Mouse (Mus musculus): ENCODE measurements around the gene Slc51a. TPM values are rescaled to one million over a fixed set of nuclear protein-coding genes. Genes with fewer than 3 reads are reported as not detected.

Gene Slc51a
- not detected for total RNA-seq (2021)
- long read RNA-seq, experiment 1, result 0 reads
- long read RNA-seq, experiment 2, result 0 reads

GRCm38 (mm10) chr16:32487234-32488111 lies at the start of gene Slc51a:
Gene Slc51a, minus strand, starts transcription at chr16:32487879.
- intact Hi-C loops (cut with DNase I), result no loop called here
- DNase-seq, result no peak
- TF ChIP-seq CTCF (IDR thresholded peaks at IDR 0.05), result no peak
- H3K4me3 ChIP-seq, result no peak within 1 kb of the TSS
- H3K27ac ChIP-seq, result no peak within 1 kb of the TSS

GRCm38 (mm10) chr16:32535157-32535751 lies 47.6 kb upstream of the Slc51a start:
- TF ChIP-seq CTCF (IDR thresholded peaks at IDR 0.05), result peak; percentile 45
- intact Hi-C loops (cut with DNase I), result no loop called here
- peak overlapping the region; percentile 77 for H3K27ac ChIP-seq
- DNase-seq, result peak; percentile 70
- H3K4me3 ChIP-seq, result peak overlapping the region; percentile 52

GRCm38 (mm10) chr16:32532878-32533826 lies 45.5 kb upstream of the Slc51a start:
- no peak overlapping the region for H3K4me3 ChIP-seq
- no peak for DNase-seq
- no peak overlapping the region for H3K27ac ChIP-seq
- intact Hi-C loops (cut with DNase I), result no loop called here
- TF ChIP-seq CTCF (IDR thresholded peaks at IDR 0.05), result no peak

GRCm38 (mm10) chr16:32526906-32527305 lies 39.2 kb upstream of the Slc51a start:
- peak overlapping the region; percentile 72 for H3K27ac ChIP-seq
- no peak overlapping the region for H3K4me3 ChIP-seq
- peak; percentile 77 for DNase-seq
- intact Hi-C loops (cut with DNase I), result loop anchor here (5.0 kb wide), 1 partner anchor 65 kb away; no protein-coding TSS in a partner anchor
- TF ChIP-seq CTCF (IDR thresholded peaks at IDR 0.05), result no peak

GRCm38 (mm10) chr16:32524244-32524615 lies 36.6 kb upstream of the Slc51a start:
- Histone ChIP-seq H3K27ac (peak overlapping the region; percentile 87), H3K4me3 (no peak overlapping the region)
- intact Hi-C loops (cut with DNase I), result loop anchor here (2.0 kb wide), 1 partner anchor 85 kb away; the partner anchor contains the start of gene Tfrc
- DNase-seq, result no peak
- no peak for TF ChIP-seq CTCF (IDR thresholded peaks at IDR 0.05)

GRCm38 (mm10) chr16:32523462-32524243 lies 36.0 kb upstream of the Slc51a start:
- DNase-seq, result peak; percentile 90
- intact Hi-C loops (cut with DNase I), result loop anchor here (2.0 kb wide), 1 partner anchor 85 kb away; the partner anchor contains the start of gene Tfrc
- no peak for TF ChIP-seq CTCF (IDR thresholded peaks at IDR 0.05)
- Histone ChIP-seq H3K4me3 (no peak overlapping the region), H3K27ac (peak overlapping the region; percentile 87)

GRCm38 (mm10) chr16:32522578-32523194 lies 35.0 kb upstream of the Slc51a start:
- DNase-seq, result peak; percentile 60

GRCm38 (mm10) chr16:32520372-32520748 lies 32.7 kb upstream of the Slc51a start:
- H3K4me3 ChIP-seq, result no peak overlapping the region
- no peak for TF ChIP-seq CTCF (IDR thresholded peaks at IDR 0.05)
- peak; percentile 54 for DNase-seq
- intact Hi-C loops (cut with DNase I), result no loop called here
- peak overlapping the region; percentile 29 for H3K27ac ChIP-seq

More at GRCm38 (mm10) chr16:32522578-32523194, 35.0 kb upstream of the Slc51a start:
- Histone ChIP-seq H3K27ac (peak overlapping the region; percentile 87), H3K4me3 (no peak overlapping the region)
- intact Hi-C loops (cut with DNase I), result no loop called here
- peak; percentile 10; the same call in 1 of the 2 replicates for TF ChIP-seq CTCF (IDR thresholded peaks at IDR 0.05)

- intact Hi-C loops (cut with DNase I), result no loop called here
- DNase-seq, result no peak
- no peak for TF ChIP-seq CTCF (IDR thresholded peaks at IDR 0.05)
- Histone ChIP-seq H3K27ac (peak overlapping the region; percentile 29), H3K4me3 (no peak overlapping the region)
Measured at GRCm38 (mm10) chr16:32519656-32520371, 32.1 kb upstream of the Slc51a start.

- Histone ChIP-seq H3K27ac (no peak overlapping the region), H3K4me3 (no peak overlapping the region)
- DNase-seq, result no peak
- intact Hi-C loops (cut with DNase I), result no loop called here
- no peak for TF ChIP-seq CTCF (IDR thresholded peaks at IDR 0.05)
Measured at GRCm38 (mm10) chr16:32517785-32518481, 30.3 kb upstream of the Slc51a start.
